Mouse (Mus musculus) forebrain, embryonic 14.5 days (tissue): ENCODE data around the gene Cers2. TPM values are rescaled to one million over a fixed set of nuclear protein-coding genes. Genes with fewer than 3 reads are reported as not detected.

Source experiments
- polyA plus RNA-seq: library from polyadenylated mRNA; unstranded; fragments of >200 nt; fragmentation: Nextera tagmentation; extraction: Ambion mirVana; gene quantifications from 2 replicates; pipeline ENCODE4 v1.2.1, GENCODE M21; 2014

The Cers2 gene
- polyA plus RNA-seq, 1 experiment from 2014 or later = 75.8 TPM

Other genes with a start within 250 kb of the Cers2 start
- 14.2 and 16.4 TPM in 2 replicates for gene Pip5k1a, start 207.9 kb upstream of the Cers2 start, polyA plus RNA-seq
- 225 and 235 TPM in 2 replicates for gene Vps72, start 203.8 kb upstream of the Cers2 start, polyA plus RNA-seq
- 0.55 and 0.83 TPM in 2 replicates for gene Tmod4, start 190.3 kb upstream of the Cers2 start, polyA plus RNA-seq
- gene Scnm1, start 180.8 kb upstream of the Cers2 start, polyA plus RNA-seq = 99.6 and 107 TPM in 2 replicates
- gene Lysmd1, start 180.7 kb upstream of the Cers2 start, polyA plus RNA-seq = 31.4 and 31.8 TPM in 2 replicates
- 2.6 and 2.9 TPM in 2 replicates for gene Tnfaip8l2, start 172.4 kb upstream of the Cers2 start, polyA plus RNA-seq
- gene Sema6c, start 154.3 kb upstream of the Cers2 start, polyA plus RNA-seq = 22.8 and 25.2 TPM in 2 replicates
- gene Gabpb2, start 96.9 kb upstream of the Cers2 start, polyA plus RNA-seq = 4.0 and 4.3 TPM in 2 replicates
- gene Cdc42se1, start 86.1 kb upstream of the Cers2 start, polyA plus RNA-seq = 99.4 and 99.7 TPM in 2 replicates
- gene Mllt11, start 82.6 kb upstream of the Cers2 start, polyA plus RNA-seq = 444 and 548 TPM in 2 replicates
- 0.17 TPM in 1 of 2 replicates, not detected in the other for gene Gm128, start 73.2 kb upstream of the Cers2 start, polyA plus RNA-seq
- gene Bnipl, start 63.6 kb upstream of the Cers2 start, polyA plus RNA-seq = not detected in 2 replicates
- 48.6 and 50.7 TPM in 2 replicates for gene Mindy1, start 33.4 kb upstream of the Cers2 start, polyA plus RNA-seq
- 40.7 and 42.7 TPM in 2 replicates for gene Prune1, start 32.7 kb upstream of the Cers2 start, polyA plus RNA-seq
- gene Anxa9, start 7.6 kb upstream of the Cers2 start, polyA plus RNA-seq = 0.27 and 0.64 TPM in 2 replicates
- 42.2 and 48.9 TPM in 2 replicates for gene Setdb1, start 42.4 kb downstream of the Cers2 start, polyA plus RNA-seq
- not detected in 2 replicates for gene 4930558C23Rik, start 88.0 kb downstream of the Cers2 start, polyA plus RNA-seq
- gene Arnt, start 119.6 kb downstream of the Cers2 start, polyA plus RNA-seq = 9.0 and 12.5 TPM in 2 replicates
- gene Ctsk, start 184.5 kb downstream of the Cers2 start, polyA plus RNA-seq = 7.4 and 7.5 TPM in 2 replicates
- gene Ctss, start 212.0 kb downstream of the Cers2 start, polyA plus RNA-seq = 14.4 and 14.8 TPM in 2 replicates
- gene Hormad1, start 244.9 kb downstream of the Cers2 start, polyA plus RNA-seq = not detected in 2 replicates